Mouse (Mus musculus): ENCODE data around the gene Pcnx3.

The Pcnx3 gene

GRCm38 (mm10) chr19:5688200-5689087 is at the start of gene Pcnx3, which contains the start of gene Map3k11:
Gene Pcnx3 (minus strand): TSS chr19:5688908.
Gene Map3k11 (plus strand): TSS chr19:5688742.
- peak; percentile 96 to 98 for DNase-seq (ENCODE audit: low spot score in 2 of 2)

- no peak for DNase-seq (ENCODE audit: low spot score in 2 of 2)
Observed at GRCm38 (mm10) chr19:5734325-5734724, 45.6 kb upstream of the Pcnx3 start.

- peak; percentile 90 to 92 for DNase-seq (ENCODE audit: low spot score in 2 of 2)
Observed at GRCm38 (mm10) chr19:5731264-5731978, 42.7 kb upstream of the Pcnx3 start.

- DNase-seq (ENCODE audit: low spot score in 2 of 2): no peak
Observed at GRCm38 (mm10) chr19:5730314-5731186, 41.8 kb upstream of the Pcnx3 start.

GRCm38 (mm10) chr19:5729444-5729815 is 40.7 kb upstream of the Pcnx3 start, which contains the start of gene Fam89b:
Gene Fam89b (minus strand): TSS chr19:5729653.
- DNase-seq (ENCODE audit: low spot score in 2 of 2): peak; percentile 68 to 76

- DNase-seq (ENCODE audit: low spot score in 2 of 2): peak; percentile 35 to 40
Observed at GRCm38 (mm10) chr19:5728631-5729443, 40.1 kb upstream of the Pcnx3 start.

GRCm38 (mm10) chr19:5727701-5728100 is 39.0 kb upstream of the Pcnx3 start:
- peak; percentile 61 to 62 for DNase-seq (ENCODE audit: low spot score in 2 of 2)

GRCm38 (mm10) chr19:5726961-5727578 is 38.4 kb upstream of the Pcnx3 start:
- no peak for DNase-seq (ENCODE audit: low spot score in 2 of 2)

- DNase-seq (ENCODE audit: low spot score in 2 of 2): no peak
Observed at GRCm38 (mm10) chr19:5725767-5726515, 37.2 kb upstream of the Pcnx3 start, which contains the start of gene Ehbp1l1. Gene Ehbp1l1 (minus strand): TSS chr19:5726317.

- no peak for DNase-seq (ENCODE audit: low spot score in 2 of 2)
Observed at GRCm38 (mm10) chr19:5725029-5725707, 36.5 kb upstream of the Pcnx3 start.

- no peak for DNase-seq (ENCODE audit: low spot score in 2 of 2)
Observed at GRCm38 (mm10) chr19:5724549-5724941, 35.8 kb upstream of the Pcnx3 start.

GRCm38 (mm10) chr19:5723934-5724548 is 35.3 kb upstream of the Pcnx3 start:
- DNase-seq (ENCODE audit: low spot score in 2 of 2): no peak

- no peak for DNase-seq (ENCODE audit: low spot score in 2 of 2)
Observed at GRCm38 (mm10) chr19:5722848-5723425, 34.2 kb upstream of the Pcnx3 start.

GRCm38 (mm10) chr19:5721233-5721632 is 32.5 kb upstream of the Pcnx3 start:
- no peak for DNase-seq (ENCODE audit: low spot score in 2 of 2)

- DNase-seq (ENCODE audit: low spot score in 2 of 2): no peak
Observed at GRCm38 (mm10) chr19:5716955-5717354, 28.2 kb upstream of the Pcnx3 start.

GRCm38 (mm10) chr19:5715793-5716688 is 27.3 kb upstream of the Pcnx3 start:
- DNase-seq (ENCODE audit: low spot score in 2 of 2): no peak

GRCm38 (mm10) chr19:5713730-5714129 is 25.0 kb upstream of the Pcnx3 start:
- no peak for DNase-seq (ENCODE audit: low spot score in 2 of 2)

All from right cerebral cortex, postnatal 36 days (tissue).